Mouse (Mus musculus) naive thymus-derived CD4-positive, alpha-beta T cell, adult 2 months (primary cell): ENCODE results near the gene Oosp2.

Experiments used
- DNase-seq: peaks from one replicate; pipeline ENCODE4 v3.0.0-alpha.2; 2011; ENCODE audit warnings: low read depth

Gene Oosp2

DNA sequence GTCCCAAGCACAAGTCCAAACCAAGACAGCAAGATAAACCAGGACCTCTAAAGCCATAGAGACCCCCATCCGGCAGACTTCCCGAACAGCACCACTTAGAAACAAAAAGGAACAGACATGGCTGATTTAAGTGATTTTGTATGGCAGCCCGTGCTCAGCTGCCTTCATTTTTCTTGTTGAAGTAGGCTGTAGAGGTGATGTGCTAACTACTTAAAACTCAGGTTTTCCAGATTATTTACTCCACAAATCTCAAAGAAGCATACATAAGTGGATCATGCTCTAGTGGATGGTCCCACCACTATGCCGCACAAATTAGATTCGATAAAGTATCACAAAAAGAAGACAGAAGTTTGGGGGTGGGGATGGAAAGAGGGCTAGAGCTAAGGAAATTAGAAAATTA, at the start of gene Oosp2:
Gene Oosp2 (minus strand): TSS at position 101 of the 400 bp plus-strand sequence.
- no peak for DNase-seq

DNA sequence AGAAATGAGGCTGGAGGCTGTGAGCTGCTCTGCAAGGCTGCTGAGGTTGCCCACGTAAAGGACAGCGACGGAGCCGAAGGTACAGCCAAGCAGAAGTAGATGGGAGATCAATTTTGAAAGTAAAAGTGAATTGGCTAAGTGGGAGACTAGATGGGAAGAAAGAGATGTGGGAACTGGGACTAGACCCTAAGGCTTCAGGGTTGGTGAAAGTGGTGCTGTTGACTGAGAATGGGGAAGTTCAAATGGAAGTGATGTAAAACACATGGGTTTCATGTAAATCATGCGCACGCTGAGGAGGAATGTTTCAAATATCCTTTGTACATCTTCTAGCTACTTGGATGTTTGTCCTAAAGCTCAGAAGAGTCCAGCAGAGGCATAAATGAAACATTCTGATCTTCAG, 38.0 kb upstream of the Oosp2 start:
- no peak for DNase-seq

DNA sequence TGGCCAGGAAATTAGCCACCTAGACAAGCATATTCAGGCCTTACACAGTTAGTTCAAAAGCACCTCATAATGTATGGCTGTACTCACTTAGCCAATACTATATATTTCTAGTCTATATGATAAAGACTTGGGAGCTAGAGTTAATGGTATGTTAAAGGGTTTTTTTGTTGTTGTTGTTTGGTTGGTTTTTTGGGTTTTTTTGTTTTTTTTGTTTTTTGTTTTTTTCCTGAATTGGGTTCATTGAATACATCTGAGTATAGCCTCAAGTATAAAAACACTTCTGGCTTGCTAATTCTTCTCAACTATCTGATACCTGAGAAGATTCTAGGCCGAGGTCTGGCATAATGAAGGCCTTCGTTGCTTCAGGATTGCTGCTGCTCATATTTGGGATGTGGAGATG, 36.4 kb upstream of the Oosp2 start, which contains the start of gene Oosp3:
Gene Oosp3 (plus strand): TSS at position 301 of the 400 bp plus-strand sequence.
- no peak for DNase-seq

DNA sequence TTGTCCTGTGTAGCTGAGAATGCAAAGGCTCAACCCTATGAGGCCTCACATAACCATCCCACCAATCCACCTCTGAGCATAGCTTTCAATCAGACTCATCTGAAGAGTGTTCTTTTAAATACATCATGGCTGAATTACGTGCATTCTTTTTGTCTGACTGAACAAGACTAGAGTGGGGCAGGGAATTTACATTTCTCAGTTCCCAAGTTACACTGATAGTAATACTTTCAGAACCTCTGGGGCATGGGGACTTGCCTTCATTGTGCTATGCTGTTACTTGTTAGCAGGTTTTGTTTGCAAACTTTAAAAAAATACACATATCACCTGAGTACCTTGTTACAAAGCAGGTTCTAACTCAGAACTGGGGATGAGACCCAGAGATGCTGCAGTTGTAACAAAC, 31.1 kb upstream of the Oosp2 start:
- no peak for DNase-seq

DNA sequence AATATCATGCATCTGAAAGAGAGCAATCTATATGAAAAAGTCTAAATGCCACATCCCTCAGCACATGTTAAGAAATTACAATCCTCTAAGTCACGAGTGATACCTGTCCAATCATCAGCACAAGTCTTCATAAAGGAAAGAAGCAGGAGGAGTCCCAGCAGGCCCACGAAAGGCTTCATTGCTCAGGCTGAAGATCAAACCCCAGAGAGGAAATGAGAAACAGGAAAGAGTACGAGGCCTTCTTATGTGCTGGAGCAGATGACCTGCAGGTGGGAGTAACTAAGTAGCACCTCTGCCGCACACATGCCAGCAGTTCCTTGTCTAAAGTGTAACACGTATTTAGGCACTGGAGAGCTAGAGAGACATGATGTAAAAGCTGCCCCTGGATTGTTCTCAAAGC, 30.5 kb upstream of the Oosp2 start, which contains the start of gene Oosp1:
Gene Oosp1 (minus strand): TSS at position 312 of the 400 bp plus-strand sequence.
- peak; percentile 24 for DNase-seq

DNA sequence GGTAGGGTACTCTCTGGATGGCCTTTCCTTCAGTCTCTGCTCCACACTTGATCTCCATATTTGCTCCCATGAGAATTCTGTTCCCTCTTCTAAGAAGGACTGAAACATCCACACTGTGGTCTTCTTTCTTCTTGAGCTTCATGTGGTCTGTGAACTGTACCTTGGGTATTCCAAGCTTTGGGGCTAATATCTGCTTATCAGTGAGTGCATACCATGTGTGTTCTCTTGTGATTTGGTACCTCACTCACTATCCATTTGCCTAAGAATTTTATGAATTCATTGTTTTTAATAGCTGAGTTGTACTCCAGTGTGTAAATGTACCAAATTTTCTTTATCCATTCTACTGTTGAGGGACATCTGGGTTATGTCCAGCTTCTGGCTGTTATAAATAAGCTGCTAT, 1.2 kb upstream of the Oosp2 start:
- no peak for DNase-seq

DNA sequence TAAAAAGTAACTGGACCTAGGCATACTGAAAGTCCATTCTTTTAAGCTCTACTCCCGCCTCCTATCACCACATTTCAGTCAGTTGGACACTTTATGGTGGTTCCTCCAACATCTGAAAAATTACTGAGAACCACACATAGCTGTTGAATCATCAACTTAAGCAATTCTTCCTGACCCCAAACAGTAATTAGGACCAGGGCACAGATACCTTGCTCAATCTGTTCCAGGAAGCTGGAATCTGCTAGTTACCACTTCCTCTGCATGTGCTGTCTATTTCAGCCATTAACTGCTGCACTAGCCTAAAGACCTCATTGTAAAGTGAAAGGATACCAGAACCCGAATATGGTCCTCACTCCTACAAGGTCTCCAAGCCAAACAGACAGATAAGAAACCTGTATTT, 1.2 kb downstream of the Oosp2 start:
- DNase-seq: no peak

DNA sequence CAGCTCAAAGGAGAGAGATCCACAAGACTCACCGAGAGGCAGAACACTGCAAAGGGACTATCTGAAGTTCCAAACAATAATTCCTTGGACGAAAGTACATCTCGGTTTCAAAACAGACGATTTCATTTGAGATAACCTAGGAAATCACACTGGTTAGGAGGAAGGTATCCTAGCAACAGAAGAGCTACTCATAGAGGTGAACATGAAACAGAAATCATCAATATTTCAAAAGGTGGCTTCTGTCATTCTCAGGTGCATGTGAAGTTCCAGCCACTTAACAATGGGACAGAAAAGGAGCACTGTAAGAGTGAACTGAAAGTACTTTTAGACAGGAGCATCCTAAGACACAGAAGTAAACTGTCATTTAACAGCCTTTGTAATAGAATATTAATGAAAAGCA, 10.8 kb downstream of the Oosp2 start:
- DNase-seq: no peak

DNA sequence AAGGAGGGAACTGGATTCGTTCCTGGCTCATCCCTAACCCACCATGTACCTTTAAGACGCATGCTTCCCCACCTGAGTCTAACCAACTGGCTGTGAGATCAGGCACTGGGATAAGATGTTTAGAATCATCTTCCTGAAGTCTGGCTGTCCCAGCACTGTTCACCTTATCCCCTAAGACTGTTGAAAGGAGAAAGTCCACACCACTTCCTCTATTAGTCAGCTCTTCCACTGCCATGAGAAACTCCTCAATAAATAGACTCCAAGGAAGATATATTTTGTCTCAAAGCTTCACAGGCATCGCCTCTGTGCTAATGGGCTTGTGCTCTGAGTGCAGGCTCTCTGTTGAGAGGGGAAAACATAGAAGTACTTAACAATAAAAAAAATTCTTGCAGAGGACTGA, 14.2 kb downstream of the Oosp2 start:
- DNase-seq: no peak

DNA sequence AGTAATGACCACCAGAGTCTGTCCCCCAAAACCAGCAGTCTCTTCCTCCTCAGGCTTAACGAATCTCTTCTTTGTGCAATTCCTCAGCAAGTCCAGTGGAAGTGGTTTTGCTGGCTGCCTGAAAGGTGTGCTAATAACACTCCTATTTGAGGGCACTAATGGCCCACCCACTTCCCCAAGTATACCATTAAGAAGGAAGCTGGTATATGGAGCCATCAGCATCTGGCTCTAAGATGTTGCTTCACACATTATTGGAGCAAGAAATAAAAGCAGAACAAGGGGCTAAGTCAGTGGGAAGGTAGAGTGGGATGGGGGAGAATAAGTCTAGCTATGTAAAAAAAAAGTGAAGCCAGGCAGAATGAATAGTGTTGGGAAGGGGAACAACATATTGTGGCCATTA, 19.6 kb downstream of the Oosp2 start, which contains the start of gene Ms4a3:
Gene Ms4a3 (minus strand): TSS at position 120 of the 400 bp plus-strand sequence.
- DNase-seq: no peak

DNA sequence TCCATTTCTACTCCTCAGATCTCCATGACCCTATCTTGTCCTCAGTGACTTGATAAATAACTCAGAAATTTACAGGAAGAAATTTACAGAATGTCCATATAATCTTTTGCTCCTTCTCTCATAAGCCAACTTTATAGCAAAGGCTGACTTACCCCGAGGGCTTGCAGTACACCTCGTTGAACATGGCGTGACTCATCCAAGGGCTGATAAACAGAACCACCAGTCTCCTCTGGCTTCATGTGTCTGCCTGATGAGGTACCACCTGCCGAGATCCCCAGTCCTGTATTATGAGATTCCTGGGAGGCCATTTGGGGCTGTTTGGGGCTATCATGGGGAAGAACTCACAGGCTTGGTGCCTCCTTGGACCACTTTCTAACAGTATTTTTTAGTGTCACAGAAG, 21.3 kb downstream of the Oosp2 start:
- no peak for DNase-seq

DNA sequence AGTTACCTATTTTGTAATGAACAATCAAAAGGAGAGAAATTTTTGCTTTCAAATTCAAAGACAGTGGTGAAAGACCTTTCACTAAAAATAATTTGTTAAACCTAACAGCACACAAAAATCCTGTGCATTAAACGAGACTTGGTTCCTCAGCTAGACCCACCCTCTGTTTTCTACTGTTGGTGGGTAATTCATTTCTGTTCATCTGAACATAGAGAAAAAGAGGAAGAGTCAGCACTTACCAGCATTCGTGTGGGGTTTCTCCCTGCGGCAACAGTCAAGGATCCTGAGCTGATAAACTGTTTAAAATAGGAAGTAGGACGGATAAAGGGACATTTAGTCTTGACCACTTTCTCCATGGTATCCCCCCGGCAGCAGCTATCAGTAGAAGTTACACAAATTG, 24.8 kb downstream of the Oosp2 start:
- no peak for DNase-seq

DNA sequence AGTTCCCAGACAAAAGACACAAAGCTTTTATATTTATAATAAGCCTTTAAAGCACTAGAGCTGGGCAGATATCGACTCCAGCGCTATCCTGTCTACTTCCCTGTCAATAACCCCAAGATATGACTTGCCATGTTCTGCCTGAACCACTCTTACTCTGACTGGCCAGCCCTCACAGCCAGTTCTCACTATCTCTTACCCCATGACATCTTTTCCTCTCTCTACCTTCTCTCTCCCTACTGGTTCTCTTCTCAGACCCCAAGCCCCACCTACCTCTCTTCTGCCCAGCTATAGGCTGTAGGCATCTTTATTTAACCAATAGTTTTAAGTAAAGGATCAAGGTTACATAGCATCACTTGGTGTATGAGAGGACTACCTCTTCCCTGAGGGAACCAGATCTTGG, 26.0 kb downstream of the Oosp2 start:
- DNase-seq: no peak

DNA sequence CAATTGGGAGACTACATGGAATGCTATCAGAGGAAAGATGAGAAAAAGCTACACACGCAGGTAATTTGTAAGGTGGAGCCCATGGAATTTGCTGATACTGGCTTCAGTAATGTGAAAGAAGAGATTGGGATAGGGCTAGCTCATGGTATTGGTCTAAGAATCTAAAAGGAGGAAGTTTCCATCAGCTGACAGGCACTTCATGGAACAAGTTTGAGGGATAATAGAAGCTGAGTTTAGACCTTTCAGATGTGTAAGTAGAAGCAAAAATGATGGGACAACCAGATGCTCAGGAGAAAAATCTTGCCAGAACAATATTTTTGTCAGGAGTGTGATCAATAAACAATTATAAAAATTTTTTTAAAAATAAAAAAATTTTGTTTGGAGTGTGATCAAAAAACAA, 26.6 kb downstream of the Oosp2 start:
- DNase-seq: no peak

DNA sequence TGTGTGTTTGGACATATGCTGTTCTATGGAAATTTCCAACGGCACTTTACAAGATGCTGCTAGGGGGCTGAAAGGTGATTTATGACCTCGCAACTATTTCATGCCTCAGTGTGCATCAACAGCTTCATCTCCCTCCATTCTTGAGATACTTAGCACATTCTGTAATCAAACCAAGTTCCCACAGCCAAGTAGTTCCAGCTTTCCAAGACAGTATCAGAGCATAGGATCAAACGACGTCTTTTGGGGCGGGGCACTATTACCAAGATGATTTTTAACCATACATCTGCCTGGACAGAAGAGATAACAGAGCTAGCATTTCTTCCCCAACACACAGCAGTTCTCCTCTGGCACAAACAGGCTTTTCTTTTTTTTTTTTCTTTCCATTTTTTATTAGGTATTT, 35.1 kb downstream of the Oosp2 start:
- DNase-seq: no peak

DNA sequence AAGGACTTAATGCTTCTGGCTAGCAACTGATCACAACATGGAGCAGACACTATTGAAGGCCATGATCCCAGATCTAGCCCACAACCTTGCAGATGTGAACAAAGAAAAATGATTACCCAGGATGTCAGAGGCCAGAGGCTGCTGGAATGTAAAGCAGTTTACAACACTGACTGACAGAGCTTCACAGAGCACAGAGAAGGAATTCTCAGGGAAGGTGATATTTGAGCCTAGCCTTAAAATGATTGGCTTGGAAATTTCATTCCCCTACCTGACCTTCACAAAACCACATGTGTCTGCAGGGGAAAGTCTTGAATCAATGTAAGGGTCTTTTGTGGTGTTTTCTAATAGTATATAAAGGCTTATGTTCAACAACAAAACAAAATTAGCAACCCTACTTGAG, 35.6 kb downstream of the Oosp2 start:
- no peak for DNase-seq

DNA sequence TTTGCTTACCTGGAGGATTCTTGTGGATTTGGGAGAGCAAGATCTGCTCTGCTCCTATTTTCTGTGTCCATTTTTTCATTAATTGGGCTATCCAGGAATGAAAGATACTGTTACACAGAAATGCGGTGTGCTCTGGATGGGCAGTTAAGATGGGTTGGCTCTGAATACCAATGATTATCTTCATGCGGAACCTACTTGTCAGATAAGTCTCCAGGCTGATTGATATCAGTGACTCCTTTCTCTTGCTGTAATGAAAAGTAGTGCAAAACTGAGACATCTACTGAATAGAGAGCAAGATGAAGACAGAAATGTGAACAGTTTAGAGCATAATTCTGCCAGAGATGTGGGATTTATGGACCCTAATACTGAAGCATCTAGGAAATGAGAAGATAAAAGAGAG, 36.8 kb downstream of the Oosp2 start, which contains the start of gene Ms4a2:
Gene Ms4a2 (minus strand): TSS at position 169 of the 400 bp plus-strand sequence.
- no peak for DNase-seq

DNA sequence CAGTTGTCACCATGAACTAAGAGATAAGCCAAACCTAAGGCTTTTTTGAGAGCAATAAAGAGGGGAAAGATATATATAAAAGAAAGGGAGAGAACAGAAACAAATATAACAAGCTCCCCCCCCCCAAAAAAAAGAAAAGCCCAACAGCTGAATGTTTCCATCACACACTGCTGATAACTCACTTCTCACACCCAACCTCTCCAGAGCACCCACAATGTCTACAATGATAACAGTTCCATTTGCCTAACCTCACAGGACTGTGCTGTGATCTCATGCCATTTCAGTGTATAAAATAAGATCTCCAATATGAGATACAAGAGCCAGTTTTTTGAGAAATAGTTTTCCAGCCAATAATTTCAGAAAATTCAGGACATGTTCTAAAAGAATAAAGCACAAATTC, 42.4 kb downstream of the Oosp2 start:
- DNase-seq: no peak

DNA sequence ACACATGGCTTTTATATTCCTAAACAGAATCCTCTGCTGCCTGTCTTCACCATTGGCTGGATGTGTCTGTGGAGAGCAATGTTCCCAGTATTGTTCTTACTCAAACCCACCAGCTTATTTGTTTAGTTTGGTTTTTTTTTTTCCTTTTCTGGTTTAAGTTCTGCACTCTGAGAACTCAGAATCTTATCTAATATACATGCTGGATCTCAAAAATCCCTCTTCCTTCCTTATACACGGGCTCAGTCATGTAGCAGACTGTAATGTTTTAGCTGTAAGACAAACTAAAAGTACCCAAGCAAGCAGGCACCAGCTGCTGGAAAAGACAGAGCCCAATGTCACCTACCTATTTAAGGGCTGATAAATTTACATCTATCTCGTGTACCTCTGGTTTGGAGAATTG, 45.6 kb downstream of the Oosp2 start:
- DNase-seq: no peak

DNA sequence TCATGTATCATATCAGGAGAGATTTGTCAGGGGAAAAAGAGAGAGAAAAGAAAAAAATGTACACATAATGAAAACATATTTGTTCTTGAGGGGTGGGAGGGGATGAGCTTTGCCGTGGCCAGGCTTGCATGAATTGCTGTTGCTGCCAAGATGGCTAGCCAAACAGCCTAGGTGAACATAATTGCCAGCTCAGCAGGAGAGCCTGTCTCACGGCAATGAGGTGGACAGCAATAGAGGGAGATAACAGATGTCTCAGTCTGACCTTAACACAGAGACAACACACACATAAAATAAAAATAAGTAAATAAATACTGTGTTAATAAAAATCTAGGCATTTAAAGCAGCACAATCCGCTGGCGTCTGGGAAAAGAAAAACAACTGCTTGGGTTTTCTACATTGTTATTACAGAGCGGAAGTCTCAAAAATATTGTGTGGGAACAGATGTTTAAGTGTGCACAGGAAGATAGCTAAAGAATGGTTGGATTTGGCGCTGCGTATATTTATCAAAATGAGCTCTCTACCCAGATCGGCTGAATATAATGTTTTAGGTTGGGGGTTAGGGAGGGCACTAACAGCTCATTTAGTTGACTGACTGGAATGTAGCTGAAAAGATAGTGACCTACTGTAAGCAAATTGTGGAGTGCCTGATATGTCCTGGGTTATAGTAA, 46.4 kb downstream of the Oosp2 start:
- no peak for DNase-seq

DNA sequence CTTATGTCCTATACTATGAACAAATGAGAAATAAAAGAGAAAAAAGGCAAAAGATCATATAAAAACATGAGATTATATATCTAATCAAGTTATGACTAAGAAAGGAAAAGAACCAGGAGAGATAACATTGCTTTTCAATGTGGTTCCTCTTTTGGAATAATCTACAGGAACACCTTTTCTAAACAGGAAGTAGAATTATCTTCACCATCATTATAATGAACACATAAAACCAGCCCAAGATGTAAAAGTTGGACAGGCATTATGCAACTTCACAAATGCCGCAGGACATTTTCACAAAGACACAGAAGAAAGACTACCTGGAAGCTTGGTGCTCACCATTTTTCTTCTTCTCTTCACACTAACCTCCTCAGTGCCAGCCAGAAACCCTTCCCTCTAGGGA, 47.3 kb downstream of the Oosp2 start:
- no peak for DNase-seq

DNA sequence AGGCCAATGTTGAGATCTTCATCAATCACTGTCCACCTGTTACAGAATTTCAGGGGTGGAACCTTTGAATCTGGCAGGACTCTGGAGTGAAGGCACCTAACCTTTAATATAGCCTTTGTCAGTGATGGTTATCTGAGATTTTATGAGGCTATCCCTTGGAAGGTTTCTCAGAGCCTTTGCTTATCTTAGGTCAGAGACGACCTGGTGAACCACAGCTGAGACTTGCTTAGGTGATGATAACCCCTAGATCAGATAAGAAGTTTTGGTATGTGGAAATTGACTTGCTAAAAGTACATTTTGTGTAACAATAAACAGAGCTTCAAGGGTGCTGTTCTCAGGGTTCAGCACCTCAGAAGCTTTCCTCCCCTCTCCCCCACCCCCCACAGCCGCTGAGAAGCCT, 48.1 kb downstream of the Oosp2 start:
- DNase-seq: no peak

DNA sequence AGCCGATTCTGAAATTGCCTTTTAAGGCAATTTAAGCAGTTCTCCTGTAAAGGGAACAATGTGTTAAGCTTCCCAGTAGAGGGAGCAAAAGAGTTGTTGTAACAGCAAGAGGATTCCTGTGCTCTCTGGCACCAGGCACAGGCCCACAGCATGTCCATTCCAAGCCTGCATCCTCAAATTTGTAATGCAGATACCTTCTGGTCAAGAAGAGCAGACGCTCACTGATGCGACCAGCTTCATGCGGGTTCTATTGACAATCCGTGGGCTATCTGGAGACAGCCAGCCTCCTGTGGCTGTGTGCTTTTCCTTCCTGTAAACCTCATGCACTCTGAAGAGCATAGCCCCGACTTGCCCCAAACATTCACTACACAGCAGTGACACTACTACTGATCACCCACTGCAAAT, 48.8 kb downstream of the Oosp2 start:
- DNase-seq: peak; percentile 77

DNA sequence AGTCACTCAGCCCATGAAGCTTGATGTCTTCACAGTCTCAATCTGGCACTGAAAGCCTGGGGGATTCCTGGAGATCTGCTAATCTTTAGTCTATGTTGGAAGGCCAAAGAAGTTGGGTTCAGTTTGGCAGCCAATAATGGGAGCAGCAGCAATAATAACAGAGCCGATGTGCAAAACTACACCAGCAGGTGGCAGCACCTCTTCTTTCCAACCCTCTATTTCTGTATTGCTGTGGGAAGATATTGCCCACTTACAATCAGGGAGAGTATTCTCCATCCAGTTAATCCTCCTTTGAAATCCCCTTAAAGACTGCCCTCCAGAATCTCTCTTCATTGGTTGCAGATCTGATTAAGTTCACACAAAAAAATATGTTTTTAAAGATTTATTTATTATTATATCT, 52.2 kb downstream of the Oosp2 start:
- peak; percentile 82 for DNase-seq
